Mouse (Mus musculus): Measurements from ENCODE around the gene Sstr2. TPM values are rescaled to one million over a fixed set of nuclear protein-coding genes. Genes with fewer than 3 reads are reported as not detected.

Gene Sstr2
- polyA plus RNA-seq, 1 experiment from 2014 or later: 2.1 TPM

DNA sequence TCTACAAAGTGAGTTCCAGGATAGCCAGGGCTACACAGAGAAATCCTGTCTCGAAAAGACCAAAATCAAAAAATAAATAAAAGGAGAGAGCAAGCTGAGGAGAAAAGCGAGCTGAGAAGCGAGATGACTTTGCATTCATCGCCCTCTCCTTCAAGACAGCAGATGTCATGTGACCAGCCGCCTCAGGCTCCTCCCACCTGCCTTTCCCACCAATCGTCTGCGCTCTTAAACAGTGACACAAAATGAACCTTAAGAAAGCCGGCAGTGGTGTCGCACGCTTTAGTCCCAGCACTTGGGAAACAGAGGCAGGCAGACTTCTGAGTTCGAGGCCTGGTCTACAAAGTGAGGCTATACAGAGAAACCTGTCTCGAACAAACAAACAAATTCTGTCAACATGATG, 11.6 kb upstream of the Sstr2 start:
- DNase-seq (ENCODE audit: low spot score): no peak

DNA sequence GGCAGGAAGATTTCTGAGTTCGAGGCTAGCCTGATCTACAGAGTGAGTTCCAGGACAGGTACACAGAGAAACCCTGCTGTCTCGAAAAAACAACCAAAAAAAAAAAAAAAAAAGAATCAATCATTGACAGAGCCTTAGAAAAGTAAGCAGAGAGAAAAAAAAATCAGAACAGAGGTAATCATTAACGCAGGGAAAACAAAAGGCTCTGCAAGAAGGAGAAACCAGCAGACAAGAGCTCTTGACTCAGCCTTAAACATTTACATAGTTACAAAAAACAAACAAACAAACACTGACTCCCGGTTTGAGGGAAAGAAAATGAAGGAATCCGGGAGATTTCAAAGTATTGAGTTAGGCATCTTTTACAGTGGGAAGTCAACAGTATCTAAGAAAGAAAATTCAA, 9.6 kb upstream of the Sstr2 start:
- H3K27me3 ChIP-seq (replicated peaks; ENCODE audit: low read depth, poor library complexity, severe bottlenecking): peaks cover 7% of the 10 kb centered on the region; the same call in 1 of the 2 replicates
- WGBS: 82% methylated on average over 5 of the region's 5 CpGs
- H3K27ac ChIP-seq (replicated peaks): no peak overlapping the region
- H3K4me1 ChIP-seq: peaks cover 15% of the 10 kb centered on the region
- H3K36me3 ChIP-seq (replicated peaks): 0 out of 2 replicates have a peak, but pooled peaks cover 3% of the 10 kb centered on the region
- H3K4me3 ChIP-seq: no peak overlapping the region
- no peak for DNase-seq (ENCODE audit: low spot score)
- no peaks in the 10 kb centered on the region for H3K9me3 ChIP-seq

More for the DNA sequence above, 11.6 kb upstream of the Sstr2 start:
- WGBS: 95% methylated on average over 12 of the region's 12 CpGs
- no peaks in the 10 kb centered on the region for H3K27me3 ChIP-seq (replicated peaks; ENCODE audit: low read depth, poor library complexity, severe bottlenecking)
- peaks cover 24% of the 10 kb centered on the region for H3K4me1 ChIP-seq
- no peak overlapping the region for H3K27ac ChIP-seq (replicated peaks)
- H3K36me3 ChIP-seq (replicated peaks): 0 out of 2 replicates have a peak, but pooled peaks cover 3% of the 10 kb centered on the region
- H3K4me3 ChIP-seq: no peak overlapping the region
- H3K9me3 ChIP-seq: no peaks in the 10 kb centered on the region

DNA sequence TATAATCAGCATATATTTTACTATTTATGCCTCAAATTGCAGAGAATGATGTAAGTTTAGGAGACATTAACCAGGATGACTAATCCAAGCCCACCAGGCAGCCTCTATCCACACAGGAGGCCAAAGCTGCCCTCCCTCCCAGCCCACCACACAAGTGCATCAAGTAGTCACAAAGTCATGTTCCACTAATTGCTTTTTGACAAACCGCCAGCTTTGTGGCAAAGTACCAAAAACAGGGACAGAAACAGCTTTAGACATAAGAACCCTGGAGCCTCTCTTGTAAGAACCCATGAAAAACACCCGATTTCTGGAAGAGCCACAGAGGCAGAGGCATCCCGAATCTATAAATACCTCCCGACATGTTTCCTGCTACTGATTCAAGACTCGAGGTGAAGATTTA, 8.9 kb upstream of the Sstr2 start:
- H3K27ac ChIP-seq (replicated peaks): no peak overlapping the region
- H3K4me3 ChIP-seq: no peak overlapping the region
- no peaks in the 10 kb centered on the region for H3K9me3 ChIP-seq
- DNase-seq (ENCODE audit: low spot score): no peak
- H3K36me3 ChIP-seq (replicated peaks): 0 out of 2 replicates have a peak, but pooled peaks cover 3% of the 10 kb centered on the region
- WGBS: 93% methylated on average over 5 of the region's 5 CpGs
- peaks cover 13% of the 10 kb centered on the region for H3K4me1 ChIP-seq
- H3K27me3 ChIP-seq (replicated peaks; ENCODE audit: low read depth, poor library complexity, severe bottlenecking): peaks cover 8% of the 10 kb centered on the region

DNA sequence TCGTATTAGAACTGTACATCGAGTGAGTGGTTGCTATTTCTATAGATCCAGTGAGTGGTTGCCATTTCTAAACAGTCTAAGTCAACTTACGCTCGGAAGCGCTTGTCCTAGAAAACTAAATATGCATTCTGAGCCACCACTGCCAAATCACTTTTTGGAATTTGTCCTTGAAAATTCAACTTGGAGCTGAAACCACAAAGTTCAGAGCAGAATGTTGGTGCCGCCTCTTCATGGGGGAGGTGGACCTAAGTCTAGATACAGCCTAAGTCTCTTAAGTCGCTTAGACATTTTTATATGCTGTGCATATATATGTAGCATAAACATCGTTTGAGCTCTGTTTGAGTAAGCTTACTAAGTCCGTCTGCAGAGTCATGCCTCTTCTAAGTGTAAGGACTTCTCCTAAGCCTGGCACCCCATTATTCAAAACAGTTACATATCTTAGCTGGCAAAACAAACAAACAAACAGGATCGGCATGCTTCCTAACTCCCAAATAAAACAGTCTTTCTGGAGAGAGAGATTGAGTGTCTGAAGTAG, 8.0 kb upstream of the Sstr2 start:
- H3K9me3 ChIP-seq: no peaks in the 10 kb centered on the region
- DNase-seq (ENCODE audit: low spot score): no peak
- WGBS: 90% methylated on average over 10 of the region's 10 CpGs
- peak overlapping the region; percentile 63; the same call in 1 of the 2 replicates for H3K27ac ChIP-seq (replicated peaks)
- peaks cover 13% of the 10 kb centered on the region for H3K4me1 ChIP-seq
- peaks cover 17% of the 10 kb centered on the region for H3K27me3 ChIP-seq (replicated peaks; ENCODE audit: low read depth, poor library complexity, severe bottlenecking)
- no peaks in the 10 kb centered on the region for H3K36me3 ChIP-seq (replicated peaks)
- no peak overlapping the region for H3K4me3 ChIP-seq

DNA sequence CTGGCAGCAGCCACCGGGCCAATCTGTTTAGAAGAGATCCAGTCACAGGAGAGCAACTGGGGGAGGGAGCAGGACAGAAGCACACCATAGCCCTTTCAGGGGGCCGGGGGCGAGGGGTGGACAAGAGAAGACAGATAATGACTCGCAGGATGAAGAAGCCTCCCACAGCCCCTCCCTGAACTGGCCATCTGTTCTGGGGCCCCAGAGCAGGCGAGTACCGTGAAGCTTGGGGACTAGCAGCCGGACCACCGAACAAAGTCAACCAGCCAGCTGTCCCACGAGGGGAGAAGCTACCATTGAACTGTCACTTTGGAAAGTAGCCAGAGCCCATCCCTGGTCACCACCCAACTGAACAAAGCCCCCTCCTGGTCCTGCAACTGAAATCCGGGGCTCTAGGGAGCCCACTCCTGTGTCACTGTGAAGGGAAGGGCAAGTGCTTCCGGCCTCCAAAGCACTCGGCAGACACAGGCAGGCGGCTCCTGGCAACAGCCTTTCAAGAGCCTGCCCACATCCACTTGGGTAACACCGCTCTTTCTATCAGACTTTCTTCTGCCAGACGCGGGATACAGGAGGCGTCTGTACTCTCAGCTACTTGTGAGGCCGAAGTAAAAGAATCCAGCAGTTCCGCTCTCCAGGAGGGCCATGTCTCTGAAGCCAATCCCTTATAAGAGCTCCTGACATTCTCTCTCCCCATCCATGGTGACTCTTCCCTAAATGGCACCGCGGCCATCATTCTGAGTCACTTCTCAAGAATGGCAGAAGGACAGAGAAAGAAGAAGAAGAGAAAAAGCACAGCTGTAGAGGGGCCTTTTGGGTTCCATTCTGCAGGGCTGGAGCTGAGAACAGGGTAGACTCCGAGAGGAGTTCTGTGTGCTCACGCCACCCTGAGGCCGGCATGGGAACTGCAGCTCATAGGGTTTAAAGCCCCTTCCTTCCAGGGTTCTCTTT, 7.2 kb upstream of the Sstr2 start:
- peak; percentile 74 for DNase-seq (ENCODE audit: low spot score)
- Histone ChIP-seq H3K4me1 (peaks cover 13% of the 10 kb centered on the region), H3K27ac (replicated peaks) (peak overlapping the region; percentile 63), H3K36me3 (replicated peaks) (no peaks in the 10 kb centered on the region), H3K9me3 (no peaks in the 10 kb centered on the region), H3K4me3 (peak overlapping the region; percentile 29), H3K27me3 (replicated peaks; ENCODE audit: low read depth, poor library complexity, severe bottlenecking) (peaks cover 23% of the 10 kb centered on the region)
- 27% methylated on average over 24 of the region's 24 CpGs for WGBS

DNA sequence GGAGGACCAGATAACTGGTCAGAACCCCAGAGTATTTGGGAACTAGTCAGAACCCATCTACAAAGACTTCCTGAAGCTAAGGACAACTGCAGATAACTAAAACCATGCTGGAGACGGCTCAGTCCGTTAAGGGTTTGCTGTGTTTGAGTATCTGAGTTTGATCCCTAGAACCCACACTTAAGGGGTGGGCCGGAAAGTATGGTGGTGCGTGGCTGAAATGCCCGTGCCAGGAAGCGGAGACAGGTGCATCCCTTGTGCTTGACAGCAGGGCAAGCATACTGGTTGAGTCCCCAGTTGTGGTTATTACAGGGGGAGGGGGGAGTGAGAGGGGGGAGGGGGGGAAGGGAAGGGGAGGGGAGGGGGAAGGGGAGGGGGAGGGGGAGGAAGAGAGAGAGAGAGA, 4.7 kb upstream of the Sstr2 start:
- DNase-seq (ENCODE audit: low spot score): no peak
- no peaks in the 10 kb centered on the region for H3K9me3 ChIP-seq
- 87% methylated on average over 6 of the region's 6 CpGs for WGBS
- H3K27me3 ChIP-seq (replicated peaks; ENCODE audit: low read depth, poor library complexity, severe bottlenecking): peaks cover 45% of the 10 kb centered on the region
- no peak overlapping the region for H3K4me3 ChIP-seq
- peaks cover 37% of the 10 kb centered on the region for H3K4me1 ChIP-seq
- H3K36me3 ChIP-seq (replicated peaks): no peaks in the 10 kb centered on the region
- H3K27ac ChIP-seq (replicated peaks): no peak overlapping the region

DNA sequence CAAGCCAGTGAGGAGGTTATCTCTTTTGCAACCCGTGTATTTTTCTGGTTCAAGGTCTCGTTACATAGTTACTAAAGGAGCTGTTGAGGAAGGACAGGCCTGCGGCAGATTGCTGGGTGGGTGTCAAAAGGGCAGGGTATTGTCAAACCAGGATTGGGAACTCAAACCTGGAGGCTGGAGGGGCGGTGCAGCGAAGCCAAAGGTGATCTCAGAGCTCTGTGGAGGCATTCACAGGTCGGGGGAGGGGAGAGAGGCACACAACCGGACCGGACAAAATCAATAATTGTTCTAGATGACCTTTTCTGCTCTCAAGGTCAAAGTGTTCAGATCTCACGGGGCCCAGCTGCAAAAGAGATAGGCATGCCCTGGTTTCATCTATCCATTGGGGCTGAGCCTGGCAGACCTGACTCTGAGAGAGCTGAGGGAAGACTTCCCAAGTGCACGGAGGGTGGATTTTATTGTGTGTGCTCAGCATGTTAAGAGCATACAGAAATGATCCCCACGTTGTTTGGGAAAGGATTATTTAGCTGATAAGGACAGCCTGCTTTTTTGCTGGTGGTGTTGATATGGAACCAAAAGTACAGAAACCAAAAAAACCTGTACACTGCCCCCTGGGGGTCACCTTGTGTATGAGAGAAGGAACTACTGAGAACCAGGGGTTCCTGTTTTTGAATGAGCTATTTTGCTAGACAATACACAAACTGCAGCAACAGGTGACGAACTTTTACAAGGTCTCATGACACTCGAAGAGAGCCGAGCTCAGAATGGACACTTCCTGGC, 1.8 kb upstream of the Sstr2 start:
- H3K27ac ChIP-seq (replicated peaks): no peak overlapping the region
- H3K36me3 ChIP-seq (replicated peaks): no peaks in the 10 kb centered on the region
- H3K4me1 ChIP-seq: peaks cover 44% of the 10 kb centered on the region
- 31% methylated on average over 14 of the region's 14 CpGs for WGBS
- H3K4me3 ChIP-seq: no peak overlapping the region
- DNase-seq (ENCODE audit: low spot score): peak; percentile 79
- peaks cover 71% of the 10 kb centered on the region for H3K27me3 ChIP-seq (replicated peaks; ENCODE audit: low read depth, poor library complexity, severe bottlenecking)
- no peaks in the 10 kb centered on the region for H3K9me3 ChIP-seq

DNA sequence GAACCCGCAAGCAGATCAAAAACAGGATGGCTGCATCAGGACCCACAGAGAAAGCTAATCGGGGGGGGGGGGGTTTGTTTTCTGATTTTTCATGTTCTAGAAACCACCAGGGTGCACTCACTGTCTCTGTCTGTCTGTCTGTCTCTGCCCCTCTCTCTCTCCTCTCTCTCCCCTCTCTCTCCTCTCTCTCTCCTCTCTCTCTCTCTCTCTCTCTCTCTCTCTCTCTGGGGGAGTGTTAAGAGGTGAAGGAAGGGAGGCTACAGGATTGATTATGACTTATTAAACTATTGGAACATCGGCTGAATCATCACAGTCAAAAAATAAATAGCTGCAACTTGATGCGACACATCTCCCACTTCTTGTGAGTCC, 855 bp upstream of the Sstr2 start:
- H3K4me3 ChIP-seq: peak overlapping the region; percentile 67
- no peaks in the 10 kb centered on the region for H3K9me3 ChIP-seq
- no peak overlapping the region for H3K27ac ChIP-seq (replicated peaks)
- 23% methylated on average over 4 of the region's 4 CpGs for WGBS
- peaks cover 44% of the 10 kb centered on the region for H3K4me1 ChIP-seq
- H3K36me3 ChIP-seq (replicated peaks): no peaks in the 10 kb centered on the region
- peaks cover 71% of the 10 kb centered on the region for H3K27me3 ChIP-seq (replicated peaks; ENCODE audit: low read depth, poor library complexity, severe bottlenecking)
- no peak for DNase-seq (ENCODE audit: low spot score)

DNA sequence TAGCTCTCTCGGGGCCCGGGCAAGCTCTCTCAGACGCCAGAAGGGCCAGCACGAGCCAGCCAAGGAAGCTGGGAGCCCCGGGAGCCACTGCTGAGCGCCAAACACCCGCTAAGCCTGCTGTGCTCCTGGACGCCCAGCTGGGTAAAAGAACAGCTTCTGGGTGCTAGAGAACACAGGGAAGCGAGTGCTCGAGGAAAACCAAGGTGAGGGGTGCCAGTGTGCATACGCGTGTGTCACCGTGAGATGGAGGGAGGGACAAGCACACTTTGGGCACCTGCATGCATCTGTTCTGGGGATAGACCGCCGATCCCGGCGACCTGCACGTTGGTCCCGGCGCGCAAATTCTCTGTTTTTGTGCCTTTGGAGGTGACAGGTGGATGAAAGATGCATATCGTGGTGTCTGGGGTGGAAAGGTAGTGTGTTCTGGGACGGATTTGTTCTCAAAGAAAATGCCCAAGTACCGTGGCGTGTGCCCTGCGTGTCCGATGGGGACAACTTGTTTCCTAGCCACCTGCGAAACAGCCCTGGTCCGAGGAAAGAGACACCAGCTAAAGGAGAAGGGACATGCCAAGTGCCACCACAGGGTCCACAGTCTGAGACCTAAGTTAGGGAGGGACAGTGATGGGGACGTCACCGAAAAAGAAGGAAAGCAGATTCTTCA, 408 bp downstream of the Sstr2 start:
- Histone ChIP-seq H3K4me1 (peaks cover 41% of the 10 kb centered on the region), H3K9me3 (no peaks in the 10 kb centered on the region), H3K27me3 (replicated peaks; ENCODE audit: low read depth, poor library complexity, severe bottlenecking) (peaks cover 65% of the 10 kb centered on the region), H3K4me3 (peak overlapping the region; percentile 67), H3K27ac (replicated peaks) (no peak overlapping the region; the same call in 1 of the 2 replicates), H3K36me3 (replicated peaks) (peaks cover 2% of the 10 kb centered on the region)
- WGBS: 3% methylated on average over 31 of the region's 31 CpGs
- DNase-seq (ENCODE audit: low spot score): no peak

DNA sequence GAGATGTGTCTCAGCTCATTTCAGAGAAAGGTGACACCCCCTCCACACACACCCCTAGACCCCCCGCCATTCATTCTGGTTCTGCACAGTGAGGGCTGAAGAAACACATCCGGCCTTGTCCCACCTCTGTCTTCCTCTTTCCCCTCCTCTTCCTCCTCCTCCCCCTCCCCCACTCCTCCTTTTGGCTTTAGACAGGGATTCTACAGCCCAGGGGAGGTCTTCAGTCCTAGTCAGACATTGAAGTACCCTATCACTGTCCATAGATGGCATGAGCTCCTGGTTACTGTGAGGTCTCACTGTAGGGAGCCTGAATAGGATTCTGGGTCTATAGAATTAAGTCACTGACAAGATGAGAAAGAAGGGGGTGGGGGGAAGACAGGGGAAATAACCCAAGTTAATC, 1.9 kb downstream of the Sstr2 start:
- Histone ChIP-seq H3K4me3 (no peak overlapping the region), H3K4me1 (peaks cover 41% of the 10 kb centered on the region), H3K27ac (replicated peaks) (no peak overlapping the region), H3K9me3 (no peaks in the 10 kb centered on the region), H3K36me3 (replicated peaks) (peaks cover 9% of the 10 kb centered on the region), H3K27me3 (replicated peaks; ENCODE audit: low read depth, poor library complexity, severe bottlenecking) (peaks cover 56% of the 10 kb centered on the region)
- no peak for DNase-seq (ENCODE audit: low spot score)
- WGBS: 51% methylated on average over 2 of the region's 2 CpGs

DNA sequence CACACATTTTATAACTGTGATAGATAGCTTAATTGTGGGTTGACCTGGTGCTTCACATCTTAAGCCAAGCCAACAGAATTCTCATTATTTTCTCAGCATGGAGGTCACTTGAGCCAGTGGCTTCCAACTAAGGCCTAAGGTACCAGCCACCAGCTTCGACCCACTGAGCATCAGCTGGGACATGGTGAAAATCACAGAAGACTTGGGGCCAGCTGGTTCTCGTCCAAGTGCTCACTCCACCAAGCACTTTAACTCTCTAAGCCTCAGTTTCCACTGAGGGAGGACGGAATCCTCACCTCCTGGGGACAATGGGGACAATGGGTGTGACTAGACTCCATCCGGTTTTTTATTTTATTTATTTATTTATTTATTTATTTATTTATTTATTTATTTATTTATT, 2.9 kb downstream of the Sstr2 start:
- no peak for DNase-seq (ENCODE audit: low spot score)
- H3K4me1 ChIP-seq: peaks cover 40% of the 10 kb centered on the region
- no peak overlapping the region for H3K27ac ChIP-seq (replicated peaks)
- peaks cover 9% of the 10 kb centered on the region for H3K36me3 ChIP-seq (replicated peaks)
- WGBS: 88% methylated on average over 4 of the region's 4 CpGs
- no peak overlapping the region for H3K4me3 ChIP-seq
- H3K27me3 ChIP-seq (replicated peaks; ENCODE audit: low read depth, poor library complexity, severe bottlenecking): peaks cover 49% of the 10 kb centered on the region
- H3K9me3 ChIP-seq: no peaks in the 10 kb centered on the region

DNA sequence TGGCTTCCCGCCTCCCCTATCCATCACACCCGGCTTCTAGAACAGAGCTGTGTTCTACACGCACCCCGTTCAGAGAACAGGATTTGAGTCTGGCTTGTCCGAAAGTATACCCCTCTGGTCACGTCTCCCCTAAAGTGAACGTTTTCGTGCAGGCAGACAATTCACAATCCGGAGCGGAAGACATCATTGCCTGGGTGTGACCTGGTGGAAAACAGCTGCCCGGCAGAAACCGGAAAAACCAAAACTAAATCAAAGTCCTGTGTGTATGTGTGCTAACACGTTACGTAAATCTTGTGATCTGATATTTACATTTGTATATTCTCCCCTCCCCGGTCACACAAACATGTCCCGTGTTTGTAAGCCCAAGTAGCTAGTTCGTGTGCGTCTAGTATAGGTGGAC, 6.3 kb downstream of the Sstr2 start:
- Histone ChIP-seq H3K4me3 (no peak overlapping the region), H3K9me3 (no peaks in the 10 kb centered on the region), H3K36me3 (replicated peaks) (peaks cover 9% of the 10 kb centered on the region), H3K27ac (replicated peaks) (no peak overlapping the region), H3K4me1 (peaks cover 7% of the 10 kb centered on the region), H3K27me3 (replicated peaks; ENCODE audit: low read depth, poor library complexity, severe bottlenecking) (peaks cover 17% of the 10 kb centered on the region)
- WGBS: 93% methylated on average over 18 of the region's 18 CpGs
- no peak for DNase-seq (ENCODE audit: low spot score)

Measured in embryonic facial prominence, embryonic 10.5 days (tissue).